Mouse (Mus musculus): ENCODE measurements at regions not wholly inside any gene's neighbourhood (a gene's known extent, or its start where the extent isn't known, plus 50 kb on each side); places are given as distances from the start of the nearest gene placed in this dataset.
"Not testable (repeated sequence)": the region's sequence is repeated elsewhere in the genome, so short reads cannot be mapped to it uniquely, and the experiment has no call there.

DNA sequence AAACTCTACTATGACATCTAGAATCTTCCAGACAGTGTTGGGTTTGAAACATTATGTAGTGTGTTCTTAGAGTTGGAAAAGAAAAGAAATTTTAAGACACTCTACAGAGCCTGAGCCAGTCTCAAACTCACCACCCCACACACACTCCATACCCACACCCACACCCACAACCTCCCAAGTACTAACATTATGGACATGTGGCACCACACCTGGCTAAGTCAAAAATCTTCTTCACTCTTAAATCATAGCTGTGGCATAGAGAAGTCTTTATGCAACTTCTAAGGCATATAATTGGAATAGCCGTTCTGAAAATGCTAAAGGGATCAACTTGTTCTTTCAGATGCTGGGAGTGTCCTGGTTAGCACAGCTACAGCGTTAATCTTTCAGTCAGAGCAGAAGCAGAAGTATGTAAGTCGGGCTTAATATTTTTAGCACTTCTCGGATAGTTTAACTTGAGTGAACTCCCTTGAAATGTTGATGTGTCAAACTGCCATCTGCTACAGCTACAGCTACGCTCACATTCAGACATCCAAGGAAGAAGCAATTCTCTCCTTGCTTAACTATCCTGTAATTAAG, 68.6 kb upstream of the Creb1 start:
- DNase-seq, result no peak

DNA sequence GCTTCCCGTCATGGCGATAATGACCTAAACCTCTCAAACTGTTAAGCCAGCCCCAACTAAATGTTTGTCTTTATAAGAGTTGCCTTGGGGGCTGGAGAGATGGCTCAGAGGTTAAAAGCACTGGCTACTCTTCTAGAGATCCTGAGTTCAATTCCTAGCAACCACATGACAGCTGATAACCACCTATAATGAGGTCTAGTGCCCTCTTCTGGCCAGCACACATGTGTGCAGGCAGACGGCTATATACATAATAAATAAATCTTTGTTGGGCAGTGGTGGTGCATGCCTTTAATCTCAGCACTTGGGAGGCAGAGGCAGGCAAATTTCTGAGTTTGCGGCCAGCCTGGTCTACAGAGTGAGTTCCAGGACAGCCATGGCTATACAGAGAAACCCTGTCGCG, 70.8 kb upstream of the Creb1 start:
- DNase-seq, result not testable (repeated sequence)

DNA sequence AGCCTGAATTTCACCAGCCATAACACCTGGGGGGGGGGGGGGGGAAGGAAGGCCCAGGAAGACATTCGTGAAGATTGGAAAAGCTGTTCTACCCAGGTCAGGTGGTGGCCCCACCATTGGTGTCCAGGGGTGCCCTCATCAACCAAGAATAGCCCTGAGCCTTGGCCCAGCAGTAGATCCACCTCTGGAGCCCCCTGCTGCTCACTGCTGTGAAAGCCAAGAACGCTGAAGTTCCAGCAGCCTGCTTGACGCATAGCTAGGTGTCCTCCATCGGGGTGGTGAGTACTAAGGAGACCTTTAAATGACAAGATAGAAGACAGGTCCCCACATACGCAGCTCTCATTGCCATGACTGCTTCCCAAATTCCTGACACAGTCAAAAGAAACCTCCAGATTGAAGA, 74.6 kb upstream of the Creb1 start:
- DNase-seq, result no peak

DNA sequence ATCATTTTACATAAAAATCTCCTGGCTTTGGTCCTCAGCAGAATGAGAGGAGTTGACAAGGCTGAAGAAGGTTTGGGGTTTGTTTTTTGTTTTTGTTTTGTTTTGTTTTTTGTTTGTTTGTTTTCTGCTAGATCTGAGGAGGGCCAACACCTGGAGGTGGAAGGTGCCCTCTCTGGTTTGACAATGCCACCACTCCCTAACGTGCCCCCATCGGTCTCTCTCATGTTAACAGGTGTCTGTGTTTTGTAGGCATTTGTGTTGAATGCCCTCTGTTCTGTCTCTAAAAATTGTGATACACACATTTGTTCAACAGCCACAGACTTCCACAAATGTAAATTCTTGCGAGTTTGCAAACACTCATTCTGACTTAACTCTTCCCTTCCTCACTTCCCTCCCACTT, 83.3 kb upstream of the Creb1 start:
- DNase-seq, result no peak

DNA sequence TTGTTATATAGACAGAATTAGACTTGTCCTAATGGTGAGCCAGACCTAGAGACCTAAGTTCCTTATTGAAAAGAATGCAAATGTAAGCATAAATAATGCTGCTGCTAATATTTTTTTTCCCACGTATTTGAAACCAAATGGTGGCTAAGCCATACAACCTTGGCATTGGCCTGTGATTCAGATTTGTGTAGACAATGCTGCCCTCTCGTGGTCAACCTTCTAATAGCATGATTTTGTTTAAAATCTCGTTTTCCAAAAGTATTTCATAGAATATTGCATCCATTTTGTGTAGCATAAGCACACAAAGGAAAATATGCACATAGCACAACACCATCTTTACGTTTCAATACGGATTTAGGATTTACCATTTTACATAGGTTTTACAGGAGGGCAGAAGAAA, 84.4 kb upstream of the Creb1 start:
- DNase-seq, result peak; percentile 57 to 58

DNA sequence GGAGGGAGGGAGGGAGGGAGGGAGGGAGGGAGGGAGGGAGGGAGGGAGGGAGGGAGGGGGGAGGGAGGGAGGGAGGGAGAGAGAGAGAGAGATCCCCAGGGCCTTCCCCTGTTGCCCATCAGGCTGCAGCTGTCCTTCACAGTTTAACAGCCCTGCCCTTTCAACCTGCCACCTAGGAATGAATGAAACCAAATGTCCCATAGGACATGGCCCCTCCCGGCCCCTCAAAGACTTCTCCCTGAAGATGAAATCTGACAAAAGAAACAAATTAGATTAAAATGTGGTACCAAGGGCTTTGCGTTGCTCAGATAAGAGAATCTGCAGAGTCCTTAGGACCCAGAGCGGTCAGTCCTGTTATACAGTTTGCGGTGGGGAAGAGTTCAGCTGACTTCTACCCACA, 86.0 kb upstream of the Creb1 start:
- no peak for DNase-seq

DNA sequence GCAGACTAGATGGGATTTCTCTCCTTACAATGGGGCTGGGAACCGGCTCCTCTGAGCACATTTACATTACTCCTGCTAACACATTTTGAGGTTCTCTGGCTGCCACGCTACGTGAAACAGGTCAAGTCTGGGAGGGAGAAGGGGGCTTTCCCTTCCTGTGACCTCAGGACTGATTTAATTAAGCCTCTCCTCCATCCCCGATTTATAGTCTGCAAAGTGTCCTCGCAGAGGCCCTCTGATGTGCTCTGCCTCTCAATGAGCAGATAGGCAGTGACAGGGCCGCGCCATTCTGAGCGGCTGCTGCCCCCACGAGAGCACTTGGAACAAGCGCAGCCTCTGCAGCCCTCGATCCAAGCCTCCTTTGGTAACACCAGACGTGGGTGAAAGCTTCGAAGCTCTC, 86.5 kb upstream of the Creb1 start:
- peak; percentile 85 to 89 for DNase-seq

DNA sequence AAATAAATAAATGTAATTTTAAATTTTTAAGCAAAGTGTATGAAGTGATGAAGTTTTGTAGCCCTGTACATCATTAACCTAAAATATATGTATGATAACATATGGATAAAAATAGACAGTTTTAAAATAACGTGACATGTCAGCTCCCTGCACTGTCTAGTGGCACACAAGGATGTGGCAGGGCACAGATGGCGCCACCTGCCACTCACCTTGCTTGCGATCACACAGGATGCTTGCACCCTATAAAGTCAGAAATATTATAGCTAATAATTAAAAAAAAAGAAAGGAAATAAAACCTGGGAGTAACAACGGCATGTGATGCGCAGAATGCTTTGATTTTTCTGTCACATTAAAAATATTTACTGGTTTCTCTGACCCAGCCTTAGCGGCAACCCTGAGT, 89.0 kb upstream of the Creb1 start:
- no peak for DNase-seq

DNA sequence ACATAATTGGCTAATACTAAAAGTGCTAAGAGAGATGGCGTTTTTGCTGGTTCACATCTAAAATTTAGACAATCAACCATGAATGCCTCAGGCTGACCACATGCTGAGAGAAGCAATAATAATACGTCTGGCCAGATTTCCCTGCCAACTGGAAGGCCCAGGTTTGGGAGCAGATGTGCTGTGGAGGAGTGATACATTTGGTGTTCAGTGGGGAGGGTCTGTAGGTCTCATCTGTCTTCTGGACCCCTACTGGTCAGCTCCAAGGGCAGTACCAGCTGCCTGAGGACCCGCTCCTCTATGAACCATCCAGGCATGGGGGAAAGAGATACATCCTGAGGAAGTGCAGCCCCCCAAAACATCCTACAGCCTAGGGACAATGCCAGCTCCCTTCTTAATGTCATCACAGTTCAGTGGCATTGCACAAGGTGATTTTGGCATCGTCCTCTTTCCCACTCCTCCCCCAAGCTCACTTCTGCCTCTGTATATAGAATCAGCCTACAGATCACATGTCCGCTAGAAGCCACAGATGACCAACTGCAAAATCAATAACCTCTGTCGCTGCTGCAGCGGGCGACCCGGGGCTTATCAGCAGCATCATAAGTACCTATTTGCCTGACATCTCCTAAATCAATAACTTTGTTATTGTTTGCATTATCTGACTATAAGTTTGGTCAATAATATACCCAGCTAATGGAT, 90.1 kb upstream of the Creb1 start:
- DNase-seq, result no peak

DNA sequence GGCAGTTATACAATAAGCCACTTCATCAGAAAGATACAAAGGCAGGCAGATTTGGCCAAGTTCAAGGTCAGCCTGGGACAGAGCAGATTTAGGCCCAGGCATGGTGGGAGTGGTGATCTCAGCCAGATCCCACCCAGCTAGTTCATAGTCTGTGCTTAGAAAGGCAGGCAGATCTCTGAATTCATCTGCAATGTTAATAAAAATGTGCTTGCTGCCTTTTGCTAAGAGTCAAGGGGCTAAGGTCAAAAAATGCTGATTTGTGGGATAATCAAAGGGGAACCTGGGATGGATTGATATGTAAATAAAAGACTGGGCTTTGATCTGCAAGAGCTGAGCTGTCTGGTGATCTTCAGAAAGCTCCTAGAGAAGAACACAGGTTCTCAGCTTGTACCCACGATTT, 109.2 kb upstream of the Creb1 start:
- no peak for DNase-seq

DNA sequence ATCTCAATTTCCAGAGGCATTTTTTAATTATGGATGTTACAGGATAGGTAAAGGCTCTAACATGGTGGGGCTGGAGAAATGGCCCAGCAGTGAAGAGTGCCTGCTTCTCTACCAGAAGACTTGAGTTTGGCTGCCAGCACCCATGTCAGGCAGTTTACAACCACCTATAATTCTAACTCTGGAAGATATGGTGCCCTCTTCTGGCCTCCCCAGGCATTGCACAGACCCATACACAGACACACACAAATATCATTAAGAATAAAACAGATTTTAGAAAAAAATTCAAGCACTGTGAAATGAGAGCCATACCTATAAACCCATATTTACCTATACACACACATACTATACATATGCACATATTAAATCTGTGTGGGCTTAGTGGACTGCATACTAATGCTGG, 113.9 kb upstream of the Creb1 start:
- no peak for DNase-seq

DNA sequence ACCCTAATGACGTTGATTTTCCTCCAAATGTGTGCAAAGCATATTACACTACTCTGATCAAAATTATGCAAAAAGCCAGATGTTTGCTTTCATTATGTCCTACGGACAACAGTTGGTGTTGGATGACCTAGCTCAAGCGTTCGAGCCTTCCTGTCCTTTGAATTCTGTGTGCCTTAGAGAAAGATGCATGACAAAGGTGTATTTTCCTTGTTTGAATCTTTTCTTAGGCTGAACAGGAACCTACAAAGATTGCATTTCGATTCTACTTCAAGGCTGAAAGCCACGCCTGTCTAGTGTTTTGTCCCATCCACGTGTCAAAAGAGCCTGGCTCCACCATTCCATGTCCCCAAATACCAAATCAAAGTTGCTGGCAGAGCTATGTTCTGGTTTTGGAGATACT, 116.5 kb upstream of the Creb1 start:
- DNase-seq, result no peak

DNA sequence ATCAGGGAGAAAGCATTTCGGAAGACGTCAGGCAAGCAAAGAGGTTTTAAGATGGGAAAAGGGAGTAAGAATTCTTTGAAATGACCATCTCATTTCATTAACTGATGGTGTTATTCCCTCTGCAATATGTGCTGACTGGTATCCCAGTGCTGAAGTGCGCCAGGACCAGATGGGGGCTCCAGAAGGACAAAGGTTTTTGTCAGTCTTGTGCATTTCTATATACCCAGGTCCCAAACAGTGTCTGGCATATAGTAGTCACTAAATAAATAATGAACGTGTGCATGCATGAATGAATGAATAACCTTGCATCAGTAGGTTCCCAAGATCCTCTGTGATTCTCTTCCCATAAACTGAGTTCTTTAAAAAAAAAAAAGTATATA, 119.3 kb upstream of the Creb1 start:
- no peak for DNase-seq

DNA sequence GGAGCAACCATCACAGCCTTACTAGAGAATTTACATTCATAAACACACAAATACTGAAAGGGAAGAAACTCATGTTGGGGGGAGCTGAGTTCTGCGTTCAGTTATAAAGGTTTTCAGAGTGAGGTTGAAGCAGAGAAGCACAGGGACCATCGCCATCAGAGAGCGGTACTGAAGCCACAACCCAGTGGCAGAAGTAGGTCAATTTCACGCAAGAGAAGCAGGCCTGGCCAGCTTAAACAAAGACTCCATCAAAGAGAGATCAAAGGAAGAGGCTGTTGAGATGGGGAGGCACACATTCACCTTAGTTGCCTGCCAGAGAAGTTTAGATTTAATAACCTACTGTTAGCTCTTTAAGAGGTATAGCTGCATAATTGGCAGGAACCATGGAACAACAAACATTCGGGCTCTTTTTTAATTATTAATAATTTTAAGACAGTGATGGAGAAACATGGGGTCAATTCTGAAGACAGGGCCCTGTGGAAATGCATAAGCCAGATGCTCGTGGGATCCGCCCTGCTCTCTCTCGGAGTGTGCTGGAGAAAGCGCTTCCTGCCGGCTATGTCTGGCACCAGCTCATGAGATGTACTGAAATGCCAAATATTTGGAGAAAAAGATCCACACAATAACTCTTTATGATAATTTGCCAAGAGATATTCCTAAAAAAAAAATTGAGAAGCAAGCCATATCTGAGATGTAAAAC, 119.8 kb upstream of the Creb1 start:
- no peak for DNase-seq

DNA sequence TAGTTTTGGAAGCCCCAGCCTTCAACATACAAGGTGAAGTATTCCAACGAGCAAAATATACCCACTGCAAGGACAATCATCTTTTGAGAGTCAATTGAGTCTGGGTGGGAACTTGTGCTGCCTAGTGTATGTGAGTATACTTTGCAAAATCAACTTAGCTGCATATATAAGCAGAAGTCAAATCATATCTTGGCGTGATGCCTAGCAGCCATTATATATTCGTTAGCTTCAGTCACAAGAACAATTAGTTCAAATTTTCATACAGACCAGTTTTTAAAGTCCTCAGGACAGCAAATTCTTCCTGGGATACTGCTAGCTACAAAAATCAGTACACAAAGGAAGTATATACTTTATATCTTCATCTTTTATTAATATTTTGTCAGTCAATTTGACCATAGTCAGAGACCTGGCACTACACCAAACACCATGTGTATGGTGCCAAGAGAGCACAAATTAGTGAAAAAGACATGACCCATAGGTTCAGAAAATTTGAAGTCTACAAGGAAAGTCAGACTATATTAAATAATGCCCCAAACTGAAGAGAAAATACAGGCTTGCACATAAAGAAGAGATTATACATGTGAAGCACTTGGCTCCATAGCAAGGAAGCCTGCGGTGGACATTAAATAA, 120.5 kb upstream of the Creb1 start:
- no peak for DNase-seq

DNA sequence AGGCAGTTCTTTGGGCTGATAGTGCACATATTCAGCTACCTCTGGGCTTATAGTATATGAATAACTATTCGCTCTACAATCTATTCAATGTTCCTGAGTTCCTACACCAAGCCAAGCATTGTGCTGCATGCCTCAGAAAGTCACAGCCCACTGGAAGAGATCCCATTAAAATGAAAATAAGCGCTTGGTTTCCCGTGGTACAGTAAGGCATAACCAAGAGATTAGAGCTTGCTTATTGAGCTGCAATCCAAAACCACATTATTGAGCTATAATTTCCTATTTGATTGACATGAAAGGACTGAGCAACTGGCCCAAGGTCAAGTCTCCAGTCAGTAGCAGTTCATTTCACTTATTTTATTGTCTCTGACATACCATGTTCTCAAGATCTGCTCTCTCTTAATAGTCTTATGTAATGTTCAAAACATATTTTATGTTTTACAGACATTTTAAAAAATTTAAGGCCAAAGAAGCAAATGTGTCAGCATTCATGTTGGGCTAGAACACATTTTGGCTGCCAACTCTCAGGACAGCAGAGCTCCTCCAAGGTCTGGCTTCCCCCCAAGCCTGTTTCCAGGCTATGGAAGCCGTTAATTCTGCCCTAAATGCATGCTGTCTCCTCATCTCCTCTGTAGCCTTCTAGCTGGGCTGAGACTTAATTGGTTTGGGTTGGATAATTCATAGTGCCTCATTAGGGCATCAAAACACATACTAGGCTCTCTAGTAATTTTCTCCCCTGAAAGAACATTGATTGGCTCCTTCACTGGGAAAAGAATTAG, 123.5 kb upstream of the Creb1 start:
- DNase-seq, result peak; percentile 59 to 62

DNA sequence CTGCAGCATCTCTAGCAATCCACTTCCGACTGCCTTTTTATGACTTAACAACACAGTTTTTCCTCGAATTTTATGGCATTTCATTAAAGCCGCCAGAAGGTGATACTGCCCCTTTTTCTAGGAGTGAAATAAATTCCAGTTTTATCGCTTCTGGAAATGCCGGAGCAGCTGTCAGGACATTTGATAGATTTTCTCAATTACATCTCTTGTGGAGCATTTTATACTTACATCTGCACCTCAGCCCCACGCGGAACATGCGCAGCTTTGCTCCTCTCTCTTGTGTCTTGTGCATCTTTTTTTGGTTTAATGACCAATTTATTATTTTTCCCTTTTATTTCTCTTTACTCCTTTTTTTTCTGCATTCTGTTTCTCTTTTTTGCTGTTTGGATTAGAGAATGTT, 140.9 kb upstream of the Creb1 start:
- no peak for DNase-seq

DNA sequence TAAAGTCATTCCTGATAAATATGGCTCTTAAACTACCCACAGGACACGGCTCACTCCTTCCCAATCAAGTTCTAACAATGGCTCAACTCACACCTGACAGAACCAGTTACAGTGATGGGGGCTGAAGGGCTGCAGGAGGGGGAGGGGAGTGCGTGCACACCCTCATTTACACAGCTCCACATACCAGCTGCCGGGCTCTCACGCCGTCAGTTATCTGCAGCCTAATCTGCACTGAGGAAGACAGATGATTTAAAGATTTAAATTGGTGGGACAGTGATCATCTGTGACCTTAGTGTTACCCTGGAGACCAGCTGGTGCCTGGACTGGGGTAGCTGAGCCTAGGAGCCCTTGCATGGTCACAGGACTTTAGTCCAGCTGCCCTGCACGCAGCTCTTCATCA, 151.2 kb upstream of the Creb1 start:
- no peak for DNase-seq

DNA sequence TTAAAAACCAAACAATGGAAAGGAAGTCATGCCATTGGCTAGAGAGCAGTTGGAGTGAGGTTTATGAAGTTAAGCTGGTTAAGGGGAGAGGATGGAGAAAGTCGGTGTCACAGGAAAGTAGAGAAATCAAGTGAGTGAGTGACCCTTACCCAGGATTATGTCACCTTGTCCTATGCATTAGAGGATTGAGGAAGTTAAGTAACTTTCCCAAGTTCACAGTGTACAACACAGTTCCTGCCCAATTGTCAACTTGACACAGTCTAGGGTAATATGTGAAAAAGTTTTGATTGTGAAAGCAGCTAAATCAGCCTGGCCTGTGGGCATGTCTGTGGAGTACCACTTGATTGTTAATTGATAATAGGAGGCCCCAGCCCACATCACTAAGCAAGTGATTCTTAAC, 156.0 kb upstream of the Creb1 start:
- DNase-seq, result not testable (repeated sequence)

DNA sequence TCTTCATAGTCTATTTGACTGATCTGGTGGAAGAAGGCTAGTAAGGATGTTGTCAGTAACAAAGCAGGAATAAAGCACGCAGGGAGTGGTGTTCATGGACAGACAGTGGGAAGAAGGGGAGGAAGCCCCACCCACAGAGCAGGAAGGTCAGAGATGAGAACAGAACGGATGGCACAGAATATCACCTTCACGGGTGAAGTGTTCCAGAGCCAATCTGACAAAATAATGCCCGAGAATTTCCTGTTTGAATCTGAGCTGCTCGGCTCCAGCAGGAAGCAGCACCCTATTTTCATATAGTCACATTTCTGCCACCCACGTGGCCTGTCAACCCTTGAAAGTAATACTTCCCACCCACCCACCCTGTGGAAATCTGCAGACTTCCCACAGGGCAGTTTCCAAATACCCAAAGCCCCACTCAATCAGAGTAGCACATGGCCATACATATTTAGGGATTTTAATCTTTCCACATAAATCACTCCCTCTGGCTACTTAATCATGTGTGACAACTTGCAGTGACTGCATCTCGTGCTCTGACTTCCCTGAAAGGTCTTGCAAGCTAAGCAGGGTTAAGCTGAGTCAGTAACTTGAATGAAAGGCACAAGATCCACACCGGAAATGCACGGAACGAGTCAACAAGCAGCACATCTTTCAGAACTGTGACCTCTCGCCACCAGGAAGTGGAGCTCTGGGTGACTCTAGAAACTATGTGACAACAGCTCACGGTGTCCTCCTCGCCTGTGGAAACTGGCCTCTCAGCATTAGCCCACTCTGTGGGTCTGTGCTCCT, 158.0 kb upstream of the Creb1 start:
- DNase-seq, result peak; percentile 11 to 45

DNA sequence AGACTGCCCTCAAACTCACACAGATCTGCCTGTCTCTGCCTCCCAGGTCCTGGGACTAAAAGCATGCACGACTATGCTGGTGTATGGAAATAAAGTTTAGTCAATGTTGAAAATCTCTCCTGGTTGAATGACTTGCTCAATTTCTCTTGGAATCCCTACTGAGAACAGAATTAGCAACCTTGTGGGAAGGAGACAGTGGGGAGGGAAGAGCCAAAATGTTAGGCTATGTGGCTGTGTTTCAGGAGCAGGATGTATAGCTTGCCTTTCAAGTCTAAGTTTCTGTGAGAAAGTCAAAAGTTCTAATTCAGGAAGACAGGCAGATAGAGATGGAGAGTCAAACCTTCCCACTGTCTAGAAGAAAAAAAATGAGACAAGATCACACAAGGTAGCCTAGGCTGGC, 168.3 kb upstream of the Creb1 start:
- DNase-seq, result no peak

DNA sequence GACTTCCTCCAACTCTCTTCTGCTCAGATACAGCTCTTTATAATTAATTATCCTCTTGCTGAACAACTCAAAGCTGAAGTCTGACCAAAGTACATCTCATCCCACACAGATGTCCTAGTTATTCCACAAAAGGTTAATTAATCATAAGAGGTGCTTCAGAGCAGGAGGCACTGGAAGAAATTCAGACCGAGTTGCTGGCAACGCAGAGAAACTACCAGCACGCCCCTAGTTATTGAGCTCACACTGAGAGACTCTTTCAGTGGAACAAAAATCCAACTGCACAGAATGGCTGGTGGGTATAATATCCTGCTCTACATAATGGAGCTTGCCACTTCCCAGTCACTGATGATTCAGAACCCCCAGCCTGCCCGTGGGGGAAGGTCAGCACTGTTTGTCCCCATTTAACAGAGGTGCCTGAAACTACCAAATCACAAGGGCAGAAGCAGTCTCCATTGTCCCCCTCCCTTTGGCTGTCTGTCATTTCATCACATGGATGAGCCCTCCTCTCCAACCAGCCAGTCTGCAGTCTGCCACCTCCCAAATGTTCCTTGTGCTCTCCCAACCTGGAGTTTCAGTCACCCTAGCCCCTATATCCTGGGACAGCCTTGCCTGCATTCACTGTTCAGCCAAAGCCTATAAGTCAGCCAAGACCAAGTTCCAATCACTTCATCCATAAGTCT, 170.3 kb upstream of the Creb1 start:
- DNase-seq, result no peak
